Mouse (Mus musculus): Measurements from ENCODE around the gene Dcdc2a. TPM values are rescaled to one million over a fixed set of nuclear protein-coding genes. Genes with fewer than 3 reads are reported as not detected.

The Dcdc2a gene
- polyA plus RNA-seq, 1 experiment: 4.9 TPM

- 88% methylated on average over 4 of the region's 4 CpGs for WGBS
- no peaks in the 10 kb centered on the region for H3K4me1 ChIP-seq (ENCODE audit: control insufficient read depth, insufficient read depth, low read length)
Measured at GRCm38 (mm10) chr13:25069765-25070164, 14.0 kb downstream of the Dcdc2a start.

GRCm38 (mm10) chr13:25070791-25071190 lies 15.0 kb downstream of the Dcdc2a start:
- Histone ChIP-seq H3K4me1 (ENCODE audit: control insufficient read depth, insufficient read depth, low read length) (no peaks in the 10 kb centered on the region), H3K27ac (ENCODE audit: insufficient read depth, low read length) (no peak overlapping the region), H3K27me3 (ENCODE audit: control insufficient read depth, insufficient read depth, low read length) (no peaks in the 10 kb centered on the region), H3K4me3 (replicated peaks; ENCODE audit: insufficient read depth, low read depth, low read length) (no peak overlapping the region)
- TF ChIP-seq CTCF (IDR thresholded peaks at IDR 0.05; ENCODE audit: borderline replicate concordance, insufficient read depth, low read depth, low read length): no peak
- TF ChIP-seq POLR2A (IDR thresholded peaks at IDR 0.05; ENCODE audit: borderline replicate concordance, insufficient read depth, low read length): no peak
- WGBS: 80% methylated on average over 4 of the region's 4 CpGs
- no peak for DNase-seq

More at GRCm38 (mm10) chr13:25069765-25070164, 14.0 kb downstream of the Dcdc2a start:
- DNase-seq: no peak
- H3K4me3 ChIP-seq (replicated peaks; ENCODE audit: insufficient read depth, low read depth, low read length): no peak overlapping the region
- H3K27me3 ChIP-seq (ENCODE audit: control insufficient read depth, insufficient read depth, low read length): no peaks in the 10 kb centered on the region
- no peak for TF ChIP-seq POLR2A (IDR thresholded peaks at IDR 0.05; ENCODE audit: borderline replicate concordance, insufficient read depth, low read length)
- no peak for TF ChIP-seq CTCF (IDR thresholded peaks at IDR 0.05; ENCODE audit: borderline replicate concordance, insufficient read depth, low read depth, low read length)
- H3K27ac ChIP-seq (ENCODE audit: insufficient read depth, low read length): no peak overlapping the region

- no peak overlapping the region for H3K27ac ChIP-seq (ENCODE audit: insufficient read depth, low read length)
- 19% methylated on average over 7 of the region's 7 CpGs for WGBS
- no peak for TF ChIP-seq CTCF (IDR thresholded peaks at IDR 0.05; ENCODE audit: borderline replicate concordance, insufficient read depth, low read depth, low read length)
- TF ChIP-seq POLR2A (IDR thresholded peaks at IDR 0.05; ENCODE audit: borderline replicate concordance, insufficient read depth, low read length): no peak
- no peaks in the 10 kb centered on the region for H3K4me1 ChIP-seq (ENCODE audit: control insufficient read depth, insufficient read depth, low read length)
- no peak for DNase-seq
- no peak overlapping the region for H3K4me3 ChIP-seq (replicated peaks; ENCODE audit: insufficient read depth, low read depth, low read length)
- no peaks in the 10 kb centered on the region for H3K27me3 ChIP-seq (ENCODE audit: control insufficient read depth, insufficient read depth, low read length)
Measured at GRCm38 (mm10) chr13:25077262-25077661, 21.5 kb downstream of the Dcdc2a start.

GRCm38 (mm10) chr13:25083144-25083572 lies 27.4 kb downstream of the Dcdc2a start:
- Histone ChIP-seq H3K4me1 (ENCODE audit: control insufficient read depth, insufficient read depth, low read length) (no peaks in the 10 kb centered on the region), H3K27ac (ENCODE audit: insufficient read depth, low read length) (no peak overlapping the region), H3K27me3 (ENCODE audit: control insufficient read depth, insufficient read depth, low read length) (no peaks in the 10 kb centered on the region), H3K4me3 (replicated peaks; ENCODE audit: insufficient read depth, low read depth, low read length) (no peak overlapping the region)
- DNase-seq: no peak
- no peak for TF ChIP-seq CTCF (IDR thresholded peaks at IDR 0.05; ENCODE audit: borderline replicate concordance, insufficient read depth, low read depth, low read length)
- no peak for TF ChIP-seq POLR2A (IDR thresholded peaks at IDR 0.05; ENCODE audit: borderline replicate concordance, insufficient read depth, low read length)
- WGBS: 25% methylated on average over 15 of the region's 15 CpGs

- no peak for DNase-seq
- Histone ChIP-seq H3K27ac (ENCODE audit: insufficient read depth, low read length) (no peak overlapping the region), H3K4me1 (ENCODE audit: control insufficient read depth, insufficient read depth, low read length) (no peaks in the 10 kb centered on the region), H3K4me3 (replicated peaks; ENCODE audit: insufficient read depth, low read depth, low read length) (no peak overlapping the region), H3K27me3 (ENCODE audit: control insufficient read depth, insufficient read depth, low read length) (no peaks in the 10 kb centered on the region)
- 82% methylated on average over 7 of the region's 7 CpGs for WGBS
- TF ChIP-seq POLR2A (IDR thresholded peaks at IDR 0.05; ENCODE audit: borderline replicate concordance, insufficient read depth, low read length) (no peak), CTCF (IDR thresholded peaks at IDR 0.05; ENCODE audit: borderline replicate concordance, insufficient read depth, low read depth, low read length) (no peak)
Measured at GRCm38 (mm10) chr13:25085147-25085546, 29.3 kb downstream of the Dcdc2a start.

GRCm38 (mm10) chr13:25091347-25091746 lies 35.5 kb downstream of the Dcdc2a start:
- WGBS: 89% methylated on average over 5 of the region's 5 CpGs
- H3K27ac ChIP-seq (ENCODE audit: insufficient read depth, low read length): no peak overlapping the region
- no peak overlapping the region for H3K4me3 ChIP-seq (replicated peaks; ENCODE audit: insufficient read depth, low read depth, low read length)
- no peaks in the 10 kb centered on the region for H3K4me1 ChIP-seq (ENCODE audit: control insufficient read depth, insufficient read depth, low read length)
- no peak for DNase-seq
- no peak for TF ChIP-seq POLR2A (IDR thresholded peaks at IDR 0.05; ENCODE audit: borderline replicate concordance, insufficient read depth, low read length)
- no peak for TF ChIP-seq CTCF (IDR thresholded peaks at IDR 0.05; ENCODE audit: borderline replicate concordance, insufficient read depth, low read depth, low read length)
- no peaks in the 10 kb centered on the region for H3K27me3 ChIP-seq (ENCODE audit: control insufficient read depth, insufficient read depth, low read length)

- Histone ChIP-seq H3K4me1 (ENCODE audit: control insufficient read depth, insufficient read depth, low read length) (no peaks in the 10 kb centered on the region), H3K4me3 (replicated peaks; ENCODE audit: insufficient read depth, low read depth, low read length) (no peak overlapping the region), H3K27me3 (ENCODE audit: control insufficient read depth, insufficient read depth, low read length) (no peaks in the 10 kb centered on the region), H3K27ac (ENCODE audit: insufficient read depth, low read length) (no peak overlapping the region)
- no peak for DNase-seq
- WGBS: 92% methylated on average over 4 of the region's 4 CpGs
- TF ChIP-seq CTCF (IDR thresholded peaks at IDR 0.05; ENCODE audit: borderline replicate concordance, insufficient read depth, low read depth, low read length) (no peak), POLR2A (IDR thresholded peaks at IDR 0.05; ENCODE audit: borderline replicate concordance, insufficient read depth, low read length) (no peak)
Measured at GRCm38 (mm10) chr13:25093776-25094175, 38.0 kb downstream of the Dcdc2a start.

GRCm38 (mm10) chr13:25094381-25094780 lies 38.6 kb downstream of the Dcdc2a start:
- Histone ChIP-seq H3K27ac (ENCODE audit: insufficient read depth, low read length) (no peak overlapping the region), H3K27me3 (ENCODE audit: control insufficient read depth, insufficient read depth, low read length) (no peaks in the 10 kb centered on the region), H3K4me1 (ENCODE audit: control insufficient read depth, insufficient read depth, low read length) (no peaks in the 10 kb centered on the region), H3K4me3 (replicated peaks; ENCODE audit: insufficient read depth, low read depth, low read length) (no peak overlapping the region)
- TF ChIP-seq POLR2A (IDR thresholded peaks at IDR 0.05; ENCODE audit: borderline replicate concordance, insufficient read depth, low read length) (no peak), CTCF (IDR thresholded peaks at IDR 0.05; ENCODE audit: borderline replicate concordance, insufficient read depth, low read depth, low read length) (no peak)
- WGBS: 87% methylated on average over 4 of the region's 4 CpGs
- no peak for DNase-seq

All from cerebellum, adult 2 months (tissue).